Mouse (Mus musculus) midbrain, postnatal 0 days (tissue): Measurements from ENCODE around the gene Ovca2. TPM values are rescaled to one million over a fixed set of nuclear protein-coding genes. Genes with fewer than 3 reads are reported as not detected.
A peak's percentile ranks its signal among the peaks of the same experiment; 100 is the strongest.

ENCODE experiments used
- ATAC-seq: fragments of 200-750 bp; cut with Nextera tagmentation; 2 replicates; pipeline ENCODE4 v1.8.0; 2017; ENCODE audit warnings: moderate number of reproducible peaks, mild to moderate bottlenecking, moderate TSS enrichment, moderate library complexity; ENCODE audit not compliant: low FRiP score
- DNase-seq: peaks from one replicate; pipeline ENCODE4 v3.0.0-alpha.2; 2015; ENCODE audit warnings: low spot score
- H3K27ac ChIP-seq: fragments of 300-500 bp; sonication (generic); 2 replicates; pipeline ENCODE4 v1.5.1; 2014; ENCODE audit warnings: low read depth, mild to moderate bottlenecking, low read length, mixed read lengths
- H3K27me3 ChIP-seq: fragments of 300-500 bp; sonication (generic); 2 replicates; pipeline ENCODE4 v1.6.1; 2014; ENCODE audit warnings: low read length, control low read depth, mixed read lengths; ENCODE audit not compliant: insufficient read depth
- H3K36me3 ChIP-seq: fragments of 300-500 bp; sonication (generic); 2 replicates; pipeline ENCODE4 v1.6.1; 2014; ENCODE audit warnings: low read length, control low read depth, mixed read lengths; ENCODE audit not compliant: insufficient read depth
- H3K4me1 ChIP-seq: fragments of 300-500 bp; sonication (generic); 2 replicates; pipeline ENCODE4 v1.6.1; 2014; ENCODE audit warnings: mild to moderate bottlenecking, control low read depth, antibody characterized with exemption, low read length, mixed read lengths; ENCODE audit not compliant: insufficient read depth
- H3K4me2 ChIP-seq: fragments of 300-500 bp; sonication (generic); 2 replicates; pipeline ENCODE4 v1.6.1; 2014; ENCODE audit warnings: low read depth, mild to moderate bottlenecking, low read length, mixed read lengths; ENCODE audit not compliant: poor library complexity, severe bottlenecking
- H3K4me3 ChIP-seq: fragments of 300-500 bp; sonication (generic); 2 replicates; pipeline ENCODE4 v1.5.1; 2014; ENCODE audit warnings: low read depth, mild to moderate bottlenecking, low read length, moderate library complexity
- H3K9ac ChIP-seq: fragments of 300-500 bp; sonication (generic); replicated peaks from 2 replicates; pipeline ENCODE4 v1.6.1; 2014; ENCODE audit warnings: mild to moderate bottlenecking, low read length, moderate library complexity, mixed read lengths; ENCODE audit not compliant: poor library complexity, severe bottlenecking
- H3K9me3 ChIP-seq: fragments of 300-500 bp; sonication (generic); 2 replicates; pipeline ENCODE4 v1.6.1; 2016; ENCODE audit warnings: low read length, control low read depth
- CTCF ChIP-seq: IDR thresholded peaks from 2 replicates; pipeline ENCODE4 v1.5.1; 2016; ENCODE audit warnings: antibody characterized with exemption, mild to moderate bottlenecking
- WGBS: fragments of 180-500 bp; shearing (Covaris S2); extraction: QIAGEN DNeasy Blood & Tissue Kit; methylation state at CpG from one replicate; pipeline ENCODE4 v1.1.7; 2014; 5-methylcytosine and 5-hydroxymethylcytosine counted together
- polyA plus RNA-seq: library from polyadenylated mRNA; unstranded; fragments of >200 nt; fragmentation: Nextera tagmentation; extraction: Ambion mirVana; gene quantifications from 2 replicates; pipeline ENCODE4 v1.2.1, GENCODE M21; 2015
- total RNA-seq: library from RNA; depleted of rRNA; stranded (reverse); fragments of >200 nt; gene quantifications from 2 replicates; pipeline ENCODE4 v1.2.3, GENCODE M21; 2014

Ovca2 gene
- total and polyA plus RNA-seq, 2 experiments from 2014 or later = 10.4 to 26.0 TPM

- no peaks in the 10 kb centered on the region for H3K27me3 ChIP-seq
- no peak overlapping the region for H3K4me2 ChIP-seq
- no peak overlapping the region for H3K27ac ChIP-seq
- ATAC-seq (no peak), DNase-seq (no peak)
- H3K36me3 ChIP-seq = peaks cover 12% of the 10 kb centered on the region
- H3K9ac ChIP-seq = no peak overlapping the region
- no peak overlapping the region for H3K4me3 ChIP-seq
- TF ChIP-seq CTCF = no peak
- no peaks in the 10 kb centered on the region for H3K4me1 ChIP-seq
- 38% methylated on average over 4 of the region's 4 CpGs for WGBS
- no peaks in the 10 kb centered on the region for H3K9me3 ChIP-seq
These were observed 21.6 kb downstream of the Ovca2 start for GRCm38 (mm10) chr11:75157037-75157436.

- Histone ChIP-seq H3K27me3 (no peaks in the 10 kb centered on the region), H3K4me2 (no peak overlapping the region), H3K9ac (no peak overlapping the region), H3K9me3 (no peaks in the 10 kb centered on the region), H3K36me3 (peaks cover 9% of the 10 kb centered on the region), H3K27ac (no peak overlapping the region), H3K4me3 (no peak overlapping the region), H3K4me1 (no peaks in the 10 kb centered on the region)
- DNase-seq (no peak), ATAC-seq (no peak)
- TF ChIP-seq CTCF = no peak
- 73% methylated on average over 5 of the region's 5 CpGs for WGBS
These were observed 22.2 kb downstream of the Ovca2 start for GRCm38 (mm10) chr11:75156416-75156815.

- DNase-seq (no peak), ATAC-seq (no peak)
- TF ChIP-seq CTCF = no peak
- 0 out of 2 replicates have a peak, but pooled peaks cover 6% of the 10 kb centered on the region for H3K36me3 ChIP-seq
- no peaks in the 10 kb centered on the region for H3K4me1 ChIP-seq
- no peak overlapping the region for H3K27ac ChIP-seq
- no peak overlapping the region for H3K9ac ChIP-seq
- 85% methylated on average over 6 of the region's 6 CpGs for WGBS
- H3K27me3 ChIP-seq = no peaks in the 10 kb centered on the region
- H3K4me2 ChIP-seq = no peak overlapping the region
- no peaks in the 10 kb centered on the region for H3K9me3 ChIP-seq
- no peak overlapping the region for H3K4me3 ChIP-seq
These were observed 22.6 kb downstream of the Ovca2 start for GRCm38 (mm10) chr11:75155985-75156384.

GRCm38 (mm10) chr11:75154053-75154585 lies 24.5 kb downstream of the Ovca2 start:
- Histone ChIP-seq H3K36me3 (0 out of 2 replicates have a peak, but pooled peaks cover 8% of the 10 kb centered on the region), H3K4me2 (no peak overlapping the region), H3K4me3 (no peak overlapping the region), H3K27ac (no peak overlapping the region), H3K9me3 (no peaks in the 10 kb centered on the region), H3K27me3 (no peaks in the 10 kb centered on the region), H3K4me1 (no peaks in the 10 kb centered on the region), H3K9ac (no peak overlapping the region)
- peak; percentile 37 for TF ChIP-seq CTCF
- DNase-seq = no peak
- no peak for ATAC-seq
- WGBS = 82% methylated on average over 6 of the region's 6 CpGs

- Histone ChIP-seq H3K9ac (no peak overlapping the region), H3K36me3 (peaks cover 11% of the 10 kb centered on the region; the same call in 1 of the 2 replicates), H3K9me3 (no peaks in the 10 kb centered on the region), H3K4me1 (no peaks in the 10 kb centered on the region; the same call in 1 of the 2 replicates), H3K4me2 (no peak overlapping the region), H3K4me3 (no peak overlapping the region), H3K27me3 (no peaks in the 10 kb centered on the region), H3K27ac (no peak overlapping the region)
- 81% methylated on average over 18 of the region's 18 CpGs for WGBS
- no peak for ATAC-seq
- TF ChIP-seq CTCF = no peak
- DNase-seq = no peak
These were observed 25.8 kb downstream of the Ovca2 start for GRCm38 (mm10) chr11:75152603-75153557.

GRCm38 (mm10) chr11:75150346-75150745 lies 28.3 kb downstream of the Ovca2 start:
- Histone ChIP-seq H3K4me2 (no peak overlapping the region), H3K36me3 (peaks cover 6% of the 10 kb centered on the region; the same call in 1 of the 2 replicates), H3K9ac (no peak overlapping the region), H3K27ac (no peak overlapping the region), H3K4me3 (no peak overlapping the region), H3K27me3 (no peaks in the 10 kb centered on the region), H3K4me1 (no peaks in the 10 kb centered on the region; the same call in 1 of the 2 replicates), H3K9me3 (no peaks in the 10 kb centered on the region)
- no peak for TF ChIP-seq CTCF
- DNase-seq (no peak), ATAC-seq (no peak)
- 71% methylated on average over 1 of the region's 1 CpGs for WGBS
